Mouse (Mus musculus) kidney, embryonic 14.5 days (tissue): ENCODE measurements around the gene Akap6. TPM values are rescaled to one million over a fixed set of nuclear protein-coding genes. Genes with fewer than 3 reads are reported as not detected.

Experiments used
- ATAC-seq: fragments of 200-750 bp; cut with Nextera tagmentation; 2 replicates; pipeline ENCODE4 v1.8.0; 2017; ENCODE audit warnings: moderate number of reproducible peaks, mild to moderate bottlenecking, moderate TSS enrichment, moderate library complexity; ENCODE audit not compliant: low FRiP score, low TSS enrichment
- H3K27ac ChIP-seq: fragments of 300-500 bp; sonication (generic); 2 replicates; pipeline ENCODE4 v1.5.1; 2014; ENCODE audit warnings: low read depth, mild to moderate bottlenecking, low read length, moderate library complexity, mixed read lengths
- H3K27me3 ChIP-seq: fragments of 300-500 bp; sonication (generic); 2 replicates; pipeline ENCODE4 v1.6.1; 2014; ENCODE audit warnings: mild to moderate bottlenecking, low read length; ENCODE audit not compliant: control insufficient read depth, insufficient read depth
- H3K36me3 ChIP-seq: fragments of 300-500 bp; sonication (generic); 2 replicates; pipeline ENCODE4 v1.6.1; 2014; ENCODE audit warnings: low read length, mixed read lengths; ENCODE audit not compliant: control insufficient read depth, insufficient read depth
- H3K4me1 ChIP-seq: fragments of 300-500 bp; sonication (generic); 2 replicates; pipeline ENCODE4 v1.6.1; 2014; ENCODE audit warnings: low read length, mixed read lengths; ENCODE audit not compliant: control insufficient read depth, insufficient read depth
- H3K4me2 ChIP-seq: fragments of 300-500 bp; sonication (generic); replicated peaks from 2 replicates; pipeline ENCODE4 v1.6.1; 2014; ENCODE audit warnings: low read depth, mild to moderate bottlenecking, low read length
- H3K4me3 ChIP-seq: fragments of 300-500 bp; sonication (generic); 2 replicates; pipeline ENCODE4 v1.5.1; 2014; ENCODE audit warnings: mild to moderate bottlenecking, low read length
- H3K9ac ChIP-seq: fragments of 300-500 bp; sonication (generic); 2 replicates; pipeline ENCODE4 v1.6.1; 2014; ENCODE audit warnings: low read depth, mild to moderate bottlenecking, low read length, moderate library complexity
- H3K9me3 ChIP-seq: fragments of 300-500 bp; sonication (generic); 2 replicates; pipeline ENCODE4 v1.6.1; 2016; ENCODE audit warnings: low read length; ENCODE audit not compliant: control insufficient read depth
- WGBS: fragments of 180-500 bp; shearing (Covaris S2); extraction: QIAGEN DNeasy Blood & Tissue Kit; methylation state at CpG from one replicate; pipeline ENCODE4 v1.1.7; 2014; 5-methylcytosine and 5-hydroxymethylcytosine counted together
- polyA plus RNA-seq: library from polyadenylated mRNA; unstranded; fragments of >200 nt; fragmentation: Nextera tagmentation; extraction: Ambion mirVana; gene quantifications from 2 replicates; pipeline ENCODE4 v1.2.1, GENCODE M21; 2014

The Akap6 gene
- polyA plus RNA-seq, 1 experiment from 2014 or later, result 0.18 TPM

DNA sequence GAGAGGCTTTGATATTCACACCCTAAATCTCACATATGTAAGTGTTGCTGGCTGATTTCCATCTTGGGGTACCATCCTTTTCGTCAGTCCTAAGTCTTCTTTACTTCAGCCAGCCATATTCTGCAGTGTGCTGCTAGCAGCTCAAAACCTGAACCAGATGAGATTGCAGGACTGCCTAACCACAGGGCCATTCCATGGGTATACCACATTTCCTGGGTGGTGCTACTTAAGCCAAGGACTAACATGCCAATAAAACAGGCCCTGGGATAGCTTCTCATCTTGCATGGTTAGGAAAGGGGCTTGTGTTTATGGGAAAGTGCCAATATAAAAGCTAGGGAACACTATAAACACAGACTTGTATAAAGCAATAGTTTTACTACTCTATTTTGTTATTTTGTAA is 7.6 kb upstream of the Akap6 start:
- Histone ChIP-seq H3K36me3 (no peaks in the 10 kb centered on the region), H3K9ac (no peak overlapping the region), H3K4me2 (no peak overlapping the region), H3K27me3 (no peaks in the 10 kb centered on the region), H3K27ac (no peak overlapping the region), H3K9me3 (no peaks in the 10 kb centered on the region), H3K4me1 (0 out of 2 replicates have a peak, but pooled peaks cover 2% of the 10 kb centered on the region), H3K4me3 (no peak overlapping the region)
- no peak for ATAC-seq
- WGBS, result 86% methylated on average over 1 of the region's 1 CpGs

DNA sequence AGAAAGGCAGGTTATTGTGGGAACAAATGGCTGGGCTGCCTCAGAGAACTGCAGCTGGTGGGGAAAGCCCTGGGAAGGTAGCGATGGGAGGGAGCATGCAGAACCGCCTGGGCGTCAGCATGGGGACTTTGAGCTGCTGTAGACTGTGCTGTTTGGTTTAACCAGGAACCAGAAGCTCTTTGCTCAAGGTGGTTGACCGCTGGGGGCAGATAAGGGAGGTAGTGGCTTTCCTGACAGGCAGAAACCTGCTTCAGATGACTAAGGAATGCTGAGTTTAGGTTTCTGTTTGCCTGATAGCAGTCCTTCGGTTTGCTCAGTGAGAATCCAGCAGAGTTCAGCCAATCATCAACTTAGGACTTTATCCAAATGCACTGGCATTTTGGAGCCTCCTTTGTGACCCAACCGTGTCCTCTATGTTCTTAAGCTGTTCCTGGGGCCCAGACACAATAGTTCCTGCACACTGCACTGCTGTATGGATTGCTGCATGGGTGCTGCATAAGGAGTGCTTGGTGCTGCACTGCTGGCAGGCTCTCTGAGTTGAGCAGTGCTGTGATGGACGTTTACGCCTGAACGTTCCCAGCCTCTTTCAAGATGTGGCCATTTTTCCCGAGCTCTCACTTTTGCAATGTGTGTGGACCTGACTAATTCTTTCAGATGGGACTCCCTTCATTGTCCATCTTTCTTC is 6.8 kb upstream of the Akap6 start:
- no peak for ATAC-seq
- Histone ChIP-seq H3K36me3 (no peaks in the 10 kb centered on the region), H3K9ac (no peak overlapping the region), H3K27me3 (no peaks in the 10 kb centered on the region), H3K27ac (no peak overlapping the region), H3K9me3 (no peaks in the 10 kb centered on the region), H3K4me1 (0 out of 2 replicates have a peak, but pooled peaks cover under 1% of the 10 kb centered on the region), H3K4me2 (no peak overlapping the region), H3K4me3 (no peak overlapping the region)
- WGBS, result 52% methylated on average over 10 of the region's 10 CpGs

DNA sequence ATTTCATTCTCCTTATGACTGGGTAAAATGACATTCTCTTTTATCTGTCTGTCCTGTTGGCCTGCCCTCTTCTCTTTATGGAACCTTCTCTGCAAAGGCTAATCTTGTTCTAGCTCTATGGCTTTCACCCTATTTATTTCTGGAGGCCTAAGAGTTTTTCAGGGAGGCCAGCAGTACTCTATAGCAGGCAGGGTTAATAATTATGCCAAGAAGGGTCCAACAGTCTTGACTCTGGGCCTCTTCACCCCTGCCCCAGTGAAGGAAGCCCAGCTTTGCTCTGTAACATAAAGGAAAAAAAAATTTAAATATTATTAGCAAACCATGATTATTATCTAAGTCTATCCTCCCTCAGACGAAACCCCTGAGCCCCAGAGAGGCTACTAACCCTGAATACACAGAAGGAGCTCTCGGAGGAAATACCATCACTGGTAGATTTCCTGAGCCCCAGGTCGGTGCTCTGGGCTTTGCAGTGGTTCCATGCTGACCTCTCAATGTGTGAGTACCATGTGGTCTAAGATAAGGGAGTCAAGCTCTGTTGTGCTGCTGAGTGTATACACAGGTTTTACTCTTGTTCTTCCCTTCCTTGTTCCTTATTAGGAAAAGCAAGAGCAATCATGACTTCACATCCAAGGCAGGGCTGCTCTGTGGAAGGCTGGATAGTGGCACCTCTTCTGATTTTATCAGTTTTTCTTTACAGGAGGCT is 1.6 kb upstream of the Akap6 start:
- WGBS, result 55% methylated on average over 3 of the region's 3 CpGs
- no peak overlapping the region for H3K9ac ChIP-seq
- ATAC-seq, result no peak
- H3K27me3 ChIP-seq, result no peaks in the 10 kb centered on the region
- no peak overlapping the region for H3K27ac ChIP-seq
- H3K4me3 ChIP-seq, result no peak overlapping the region
- no peaks in the 10 kb centered on the region for H3K9me3 ChIP-seq
- H3K4me1 ChIP-seq, result no peaks in the 10 kb centered on the region
- H3K4me2 ChIP-seq, result no peak overlapping the region
- no peaks in the 10 kb centered on the region for H3K36me3 ChIP-seq

DNA sequence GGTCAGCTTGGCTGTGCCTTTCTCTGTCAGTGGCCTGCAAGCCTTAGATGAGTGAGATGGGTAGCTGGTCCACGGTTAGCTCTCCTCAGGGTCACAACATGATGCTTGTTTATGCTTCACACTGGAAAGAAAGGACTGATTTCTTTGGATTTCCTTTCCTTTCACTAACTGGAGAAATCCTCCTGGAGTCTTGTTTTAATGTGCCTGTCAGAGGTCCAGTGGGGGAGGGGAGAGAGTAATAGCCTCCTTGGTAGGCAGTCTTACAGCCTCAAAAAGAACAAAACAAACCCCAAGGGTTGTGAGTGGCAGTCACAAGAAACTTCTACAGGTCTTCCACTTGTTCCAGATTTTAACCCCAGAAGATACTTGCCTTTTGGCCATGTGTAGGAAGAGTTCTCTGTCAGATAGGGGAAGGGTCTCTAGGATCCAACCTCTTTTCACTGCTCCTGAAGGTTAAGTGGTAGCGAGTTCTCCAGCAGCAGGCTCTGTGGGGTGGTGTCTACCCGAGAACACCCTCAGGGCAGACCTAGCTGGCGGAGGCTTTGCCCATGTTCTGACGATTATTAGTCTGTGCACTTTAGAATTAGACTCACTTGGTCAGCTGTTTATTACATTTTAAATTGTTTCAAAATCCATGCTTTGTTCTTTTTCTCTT is 780 bp upstream of the Akap6 start:
- H3K36me3 ChIP-seq, result no peaks in the 10 kb centered on the region
- no peak overlapping the region for H3K4me2 ChIP-seq
- 55% methylated on average over 5 of the region's 5 CpGs for WGBS
- no peak overlapping the region for H3K27ac ChIP-seq
- ATAC-seq, result no peak
- H3K9ac ChIP-seq, result no peak overlapping the region
- H3K4me3 ChIP-seq, result no peak overlapping the region
- H3K4me1 ChIP-seq, result no peaks in the 10 kb centered on the region
- H3K9me3 ChIP-seq, result no peaks in the 10 kb centered on the region
- no peaks in the 10 kb centered on the region for H3K27me3 ChIP-seq

DNA sequence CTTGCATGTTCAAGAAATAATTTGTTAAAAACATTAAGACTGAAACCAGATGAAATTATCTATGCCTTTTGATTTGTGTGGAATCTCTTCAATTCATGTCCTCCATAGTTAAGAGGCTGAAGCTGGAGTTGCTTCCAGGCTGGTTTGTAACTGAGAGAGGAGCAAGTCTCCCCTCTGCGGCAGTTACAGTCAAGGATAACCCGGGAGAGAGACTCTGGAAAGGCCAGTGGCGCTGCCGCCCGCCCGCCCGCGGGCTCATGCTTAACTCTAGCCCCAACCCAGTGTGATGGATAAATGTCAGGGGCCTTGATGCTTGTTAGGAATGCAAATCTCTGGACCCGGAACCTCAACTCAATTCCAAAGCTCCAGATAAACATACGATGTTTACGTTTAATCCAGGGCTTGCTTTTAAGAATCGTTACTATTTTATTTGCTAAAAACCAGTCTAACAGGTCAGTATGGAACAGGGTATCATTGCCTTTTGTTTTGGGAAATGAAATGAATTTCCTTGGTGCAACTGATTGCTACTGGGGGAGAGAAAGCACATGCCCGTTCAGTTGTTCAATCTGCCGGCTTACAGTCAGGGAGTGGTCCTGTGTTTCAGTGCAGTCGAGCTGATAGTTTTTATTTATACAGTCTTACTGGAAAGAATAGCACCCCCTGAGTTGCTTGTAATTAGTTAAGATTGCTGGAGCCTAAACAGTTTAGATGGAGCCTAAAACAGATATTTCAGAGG is 946 bp downstream of the Akap6 start:
- Histone ChIP-seq H3K27me3 (no peaks in the 10 kb centered on the region), H3K9ac (no peak overlapping the region), H3K4me3 (peak overlapping the region; percentile 17; the same call in 1 of the 2 replicates), H3K9me3 (no peaks in the 10 kb centered on the region), H3K27ac (no peak overlapping the region), H3K4me2 (peak overlapping the region; percentile 49), H3K36me3 (no peaks in the 10 kb centered on the region), H3K4me1 (no peaks in the 10 kb centered on the region)
- ATAC-seq, result 0 out of 2 replicates have a peak, but pooled peaks have one; percentile 12
- 33% methylated on average over 15 of the region's 15 CpGs for WGBS

DNA sequence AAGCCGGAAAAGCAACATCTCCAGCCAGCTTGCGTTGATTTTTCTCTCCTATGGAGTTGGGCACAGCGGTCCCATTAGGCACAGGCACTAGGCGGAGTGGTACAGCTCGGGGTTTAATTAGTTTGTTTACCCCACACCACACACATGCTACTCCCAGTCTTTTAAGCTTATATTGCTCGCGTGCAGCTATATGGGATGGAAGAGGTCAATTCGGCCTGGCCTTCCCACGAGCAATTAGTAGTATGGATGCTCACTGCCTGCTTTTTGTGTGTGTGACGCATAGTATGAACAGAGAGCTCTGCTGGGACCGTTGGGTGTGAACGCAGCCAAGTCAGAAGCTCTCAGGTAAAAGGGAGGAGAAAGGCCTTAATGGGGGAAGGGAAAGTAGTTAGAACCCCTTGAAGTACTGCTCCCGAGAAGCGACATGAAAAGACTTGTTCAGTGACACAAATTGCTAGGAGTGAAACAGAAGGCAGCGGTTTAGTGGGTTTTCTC is 1.6 kb downstream of the Akap6 start:
- Histone ChIP-seq H3K4me2 (peak overlapping the region; percentile 49), H3K4me3 (peak overlapping the region; percentile 17; the same call in 1 of the 2 replicates), H3K27ac (no peak overlapping the region; the same call in 1 of the 2 replicates), H3K4me1 (no peaks in the 10 kb centered on the region), H3K27me3 (no peaks in the 10 kb centered on the region), H3K36me3 (no peaks in the 10 kb centered on the region), H3K9me3 (no peaks in the 10 kb centered on the region), H3K9ac (no peak overlapping the region)
- WGBS, result 16% methylated on average over 15 of the region's 15 CpGs
- ATAC-seq, result peak; percentile 50; the same call in 1 of the 2 replicates

DNA sequence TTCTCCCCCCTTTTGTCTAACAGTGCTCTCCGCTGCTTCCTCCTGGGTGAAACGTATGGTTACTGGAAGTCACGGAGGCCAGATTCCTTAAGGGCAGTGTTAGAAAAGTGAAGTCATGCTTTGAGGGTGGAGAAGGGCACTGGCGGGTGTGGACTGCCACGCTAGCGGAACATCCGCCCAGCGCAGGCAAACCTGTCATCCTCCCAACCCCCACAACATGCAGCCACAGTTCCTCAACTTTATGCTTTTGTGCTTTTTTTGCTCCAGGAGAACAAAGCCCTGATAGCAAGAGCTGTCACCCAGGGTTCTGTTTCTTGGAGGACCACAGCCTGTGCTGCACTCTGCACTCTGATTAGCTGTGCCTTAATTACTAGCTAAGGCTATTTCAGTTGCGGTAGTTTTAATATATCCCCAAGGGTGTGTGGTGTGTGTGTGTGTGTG is 2.0 kb downstream of the Akap6 start:
- no peaks in the 10 kb centered on the region for H3K9me3 ChIP-seq
- no peaks in the 10 kb centered on the region for H3K27me3 ChIP-seq
- H3K4me1 ChIP-seq, result no peaks in the 10 kb centered on the region
- H3K4me2 ChIP-seq, result peak overlapping the region; percentile 49
- 9% methylated on average over 9 of the region's 9 CpGs for WGBS
- ATAC-seq, result peak; percentile 73
- H3K27ac ChIP-seq, result no peak overlapping the region; the same call in 1 of the 2 replicates
- no peaks in the 10 kb centered on the region for H3K36me3 ChIP-seq
- peak overlapping the region; percentile 17; the same call in 1 of the 2 replicates for H3K4me3 ChIP-seq
- H3K9ac ChIP-seq, result no peak overlapping the region

DNA sequence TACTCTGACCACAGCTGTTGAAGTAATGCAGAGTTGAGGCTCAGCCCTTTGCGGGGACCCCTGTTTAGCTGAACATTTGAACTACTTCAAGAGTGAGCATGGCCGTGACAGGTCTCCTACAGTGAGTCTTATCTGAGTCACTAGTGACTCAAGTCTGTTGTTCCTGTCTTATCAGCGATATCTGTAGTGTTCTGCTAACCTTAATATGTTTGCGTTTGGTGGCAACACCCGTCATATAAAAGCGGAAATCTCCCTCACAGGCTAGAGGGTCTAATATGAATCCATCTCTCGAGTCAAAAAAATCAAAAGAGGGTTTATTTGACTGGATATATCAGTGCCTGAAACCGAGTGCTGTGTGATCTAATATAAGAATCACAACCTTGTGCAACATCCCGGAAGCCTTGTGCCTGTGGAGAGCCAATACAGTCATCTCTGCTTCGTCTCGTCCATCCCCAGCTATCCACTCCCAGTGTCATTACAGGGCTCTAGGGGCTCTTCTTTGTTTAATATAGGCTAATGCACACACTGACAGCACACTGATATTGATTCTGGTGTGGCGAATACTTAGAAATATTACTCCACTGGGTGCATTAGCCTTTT is 3.3 kb downstream of the Akap6 start:
- no peak for ATAC-seq
- Histone ChIP-seq H3K27me3 (no peaks in the 10 kb centered on the region), H3K4me1 (no peaks in the 10 kb centered on the region), H3K36me3 (no peaks in the 10 kb centered on the region), H3K27ac (no peak overlapping the region), H3K9ac (no peak overlapping the region), H3K4me3 (no peak overlapping the region), H3K9me3 (no peaks in the 10 kb centered on the region), H3K4me2 (no peak overlapping the region)
- WGBS, result 91% methylated on average over 12 of the region's 12 CpGs
